Mouse (Mus musculus) cortical plate, adult 2 months (tissue): ENCODE data around the gene Nrxn3.

Source experiments
- CTCF ChIP-seq: fragments of 200-500 bp; IDR thresholded peaks from 2 replicates; pipeline ENCODE4 v1.5.1; 2011; ENCODE audit warnings: mild to moderate bottlenecking, control low read depth, low read length; ENCODE audit not compliant: insufficient read depth; ENCODE audit errors: extremely low read depth
- POLR2A ChIP-seq: fragments of 200-500 bp; IDR thresholded peaks from 2 replicates; pipeline ENCODE4 v1.6.1; 2011; ENCODE audit warnings: mild to moderate bottlenecking, low read length, control low read depth; ENCODE audit not compliant: insufficient read depth; ENCODE audit errors: extremely low read depth

GRCm38 (mm10) chr12:89181157-89181561, 458.5 kb downstream of the Nrxn3 start:
- TF ChIP-seq CTCF (no peak), POLR2A (no peak)
